Mouse (Mus musculus): ENCODE measurements around the gene Fam174b.

DNA sequence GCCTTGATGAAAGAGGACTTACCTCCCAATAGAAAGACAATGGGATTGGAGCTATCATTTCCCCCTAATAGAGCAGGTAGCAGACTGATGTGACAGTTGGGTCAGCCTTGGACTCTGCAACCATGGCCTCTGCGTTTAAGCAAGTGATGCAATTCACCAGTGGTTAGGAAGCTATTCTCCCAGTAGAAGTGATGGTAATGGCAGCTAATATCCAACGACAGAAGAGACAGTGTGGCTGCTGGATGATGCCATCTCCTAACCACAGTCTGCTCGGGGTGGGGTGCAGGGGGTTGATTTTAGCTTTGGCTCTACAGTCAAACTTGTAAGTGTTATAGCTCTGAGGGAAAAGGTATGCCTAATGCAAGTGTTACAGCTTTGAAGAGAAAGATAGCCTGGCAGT lies 18.3 kb upstream of the Fam174b start:
- no peak for TF ChIP-seq CTCF (IDR thresholded peaks at IDR 0.05)
- TF ChIP-seq EP300 (IDR thresholded peaks at IDR 0.05): no peak

Data from lung, postnatal 0 days (tissue).